Mouse (Mus musculus) megakaryocyte-erythroid progenitor cell, adult 5 weeks (primary cell): ENCODE data around the gene Cyp4a14. TPM values are rescaled to one million over a fixed set of nuclear protein-coding genes. Genes with fewer than 3 reads are reported as not detected.

Experiments used
- polyA plus RNA-seq: library from polyadenylated mRNA; stranded (reverse); fragments of >175 nt; gene quantifications from 2 replicates; pipeline ENCODE4 v1.2.3, GENCODE M21; 2012

Gene Cyp4a14
- not detected in 2 replicates for polyA plus RNA-seq

GRCm38 (mm10) chr4:115496001-115496400 is at the start of gene Cyp4a14:
Gene Cyp4a14, minus strand, starts transcription at chr4:115496142.

GRCm38 (mm10) chr4:115518000-115518399 is 22.1 kb upstream of the Cyp4a14 start, which contains the start of gene Cyp4a10:
Gene Cyp4a10, plus strand, starts transcription at chr4:115518264.

GRCm38 (mm10) chr4:115452304-115452703 is 43.6 kb downstream of the Cyp4a14 start, which contains the start of gene Cyp4a30b:
Gene Cyp4a30b, plus strand, starts transcription at chr4:115452604.

Other genes starting within 250 kb of the Cyp4a14 start
- not detected in 2 replicates for gene Cyp4a12a, start 197.1 kb downstream of the Cyp4a14 start, polyA plus RNA-seq
- gene Cyp4a12b, start 84.5 kb downstream of the Cyp4a14 start, polyA plus RNA-seq: not detected in 2 replicates
- not detected in 2 replicates for gene Cyp4a30b, start 43.5 kb downstream of the Cyp4a14 start, polyA plus RNA-seq
- not detected in 2 replicates for gene Cyp4a10, start 22.1 kb upstream of the Cyp4a14 start, polyA plus RNA-seq
- not detected in 2 replicates for gene Cyp4a31, start 67.5 kb upstream of the Cyp4a14 start, polyA plus RNA-seq
- gene Cyp4a32, start 104.8 kb upstream of the Cyp4a14 start, polyA plus RNA-seq: not detected in 2 replicates
- gene Cyp4b1, start 151.6 kb upstream of the Cyp4a14 start, polyA plus RNA-seq: 0.10 and 0.14 TPM in 2 replicates
- gene Efcab14, start 241.6 kb upstream of the Cyp4a14 start, polyA plus RNA-seq: 11.9 and 13.9 TPM in 2 replicates